Mouse (Mus musculus) C2C12 (cell line): ENCODE data around the gene Pdpn. TPM values are rescaled to one million over a fixed set of nuclear protein-coding genes. Genes with fewer than 3 reads are reported as not detected.

Experiments
- H3K27me3 ChIP-seq: one replicate; pipeline ENCODE4 v1.6.1; 2011; ENCODE audit not compliant: control insufficient read depth, insufficient read depth, insufficient read length
- H3K36me3 ChIP-seq: one replicate; pipeline ENCODE4 v1.6.1; 2011; ENCODE audit not compliant: control insufficient read depth, insufficient read depth
- H3K4me3 ChIP-seq: one replicate; pipeline ENCODE4 v1.5.1; 2011; ENCODE audit warnings: mild to moderate bottlenecking, control low read depth; ENCODE audit not compliant: poor library complexity, insufficient read depth, severe bottlenecking
- H3K79me2 ChIP-seq: one replicate; pipeline ENCODE4 v1.6.1; 2011; ENCODE audit not compliant: control insufficient read depth, insufficient read depth
- H3K79me3 ChIP-seq: one replicate; pipeline ENCODE4 v1.6.1; 2011; ENCODE audit warnings: low read depth, control low read depth
- H3ac ChIP-seq: one replicate; pipeline ENCODE3; 2011; ENCODE audit warnings: low read depth; ENCODE audit not compliant: control insufficient read depth, insufficient read length
- CEBPB ChIP-seq: IDR thresholded peaks from one replicate; pipeline ENCODE4 v1.6.1; 2011; ENCODE audit warnings: low read depth, mild to moderate bottlenecking, control low read depth, moderate library complexity
- CTCF ChIP-seq: IDR thresholded peaks from one replicate; pipeline ENCODE4 v1.5.1; 2011; ENCODE audit not compliant: control insufficient read depth, insufficient read depth, insufficient read length
- FOSL1 ChIP-seq: IDR thresholded peaks from one replicate; pipeline ENCODE4 v1.8.0; 2011; ENCODE audit warnings: mild to moderate bottlenecking, low read length; ENCODE audit not compliant: poor library complexity, insufficient read depth, severe bottlenecking
- MAX ChIP-seq: IDR thresholded peaks from one replicate; pipeline ENCODE4 v1.6.1; 2011; ENCODE audit warnings: mild to moderate bottlenecking, control low read depth
- MYOD1 ChIP-seq: IDR thresholded peaks from one replicate; pipeline ENCODE4 v1.6.1; 2011; ENCODE audit warnings: low read depth; ENCODE audit not compliant: control insufficient read depth, insufficient read length
- MYOG ChIP-seq: IDR thresholded peaks from one replicate; pipeline ENCODE4 v1.6.1; 2011; ENCODE audit not compliant: control insufficient read depth, insufficient read length; ENCODE audit errors: extremely low read depth
- USF1 ChIP-seq: IDR thresholded peaks from one replicate; pipeline ENCODE4 v1.6.1; 2011; ENCODE audit warnings: low read depth, mild to moderate bottlenecking, control low read depth, moderate library complexity
- polyA plus RNA-seq: library from polyadenylated mRNA; unstranded; fragments of >200 nt; fragmentation: generic; extraction: Trizol; gene quantifications from one replicate; pipeline ENCODE4 v1.2.1, GENCODE M21; 2012; ENCODE audit warnings: missing spikeins

Gene Pdpn
- polyA plus RNA-seq, 1 experiment = 133 TPM

GRCm38 (mm10) chr4:143259718-143260349 is 39.5 kb downstream of the Pdpn start:
- no peaks in the 10 kb centered on the region for H3K79me3 ChIP-seq
- no peaks in the 10 kb centered on the region for H3K36me3 ChIP-seq
- H3K4me3 ChIP-seq = no peak overlapping the region
- no peak for TF ChIP-seq MAX
- TF ChIP-seq USF1 = no peak
- TF ChIP-seq CEBPB = no peak
- no peak for TF ChIP-seq MYOG
- no peak for TF ChIP-seq CTCF
- no peak for TF ChIP-seq MYOD1
- no peak for TF ChIP-seq FOSL1
- H3K79me2 ChIP-seq = no peaks in the 10 kb centered on the region
- H3K27me3 ChIP-seq = no peaks in the 10 kb centered on the region
- no peak overlapping the region for H3ac ChIP-seq

GRCm38 (mm10) chr4:143258517-143258916 is 40.8 kb downstream of the Pdpn start:
- no peak for TF ChIP-seq MAX
- no peak for TF ChIP-seq MYOD1
- TF ChIP-seq USF1 = no peak
- TF ChIP-seq MYOG = no peak
- TF ChIP-seq CEBPB = no peak
- TF ChIP-seq FOSL1 = no peak
- TF ChIP-seq CTCF = peak; percentile 46
- Histone ChIP-seq H3K4me3 (no peak overlapping the region), H3K27me3 (no peaks in the 10 kb centered on the region), H3K79me2 (no peaks in the 10 kb centered on the region), H3K79me3 (no peaks in the 10 kb centered on the region), H3K36me3 (no peaks in the 10 kb centered on the region), H3ac (no peak overlapping the region)

DNA sequence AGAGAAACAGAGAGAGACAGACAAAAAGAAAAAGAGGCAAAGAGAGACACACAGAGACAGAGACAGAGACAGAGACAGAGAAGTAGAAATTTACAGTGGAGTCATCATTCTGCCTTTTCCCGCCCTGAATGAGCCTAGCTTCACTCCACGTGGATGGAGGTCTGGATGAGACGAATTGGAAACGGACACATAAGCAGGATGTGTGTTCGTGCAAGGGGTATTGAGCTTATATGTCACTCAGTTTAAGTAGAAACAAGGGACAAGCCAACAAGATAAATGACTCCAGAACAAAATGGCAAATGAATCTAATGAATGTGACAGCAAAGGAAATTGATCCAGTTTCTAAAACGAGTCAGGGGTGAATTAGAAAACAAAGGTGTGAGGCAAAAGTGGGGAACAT is 41.4 kb downstream of the Pdpn start:
- Histone ChIP-seq H3ac (no peak overlapping the region), H3K27me3 (no peaks in the 10 kb centered on the region), H3K79me3 (no peaks in the 10 kb centered on the region), H3K36me3 (no peaks in the 10 kb centered on the region), H3K4me3 (no peak overlapping the region), H3K79me2 (no peaks in the 10 kb centered on the region)
- TF ChIP-seq FOSL1 (no peak), CEBPB (no peak), MYOG (no peak), USF1 (no peak), MYOD1 (no peak), MAX (no peak), CTCF (no peak)

DNA sequence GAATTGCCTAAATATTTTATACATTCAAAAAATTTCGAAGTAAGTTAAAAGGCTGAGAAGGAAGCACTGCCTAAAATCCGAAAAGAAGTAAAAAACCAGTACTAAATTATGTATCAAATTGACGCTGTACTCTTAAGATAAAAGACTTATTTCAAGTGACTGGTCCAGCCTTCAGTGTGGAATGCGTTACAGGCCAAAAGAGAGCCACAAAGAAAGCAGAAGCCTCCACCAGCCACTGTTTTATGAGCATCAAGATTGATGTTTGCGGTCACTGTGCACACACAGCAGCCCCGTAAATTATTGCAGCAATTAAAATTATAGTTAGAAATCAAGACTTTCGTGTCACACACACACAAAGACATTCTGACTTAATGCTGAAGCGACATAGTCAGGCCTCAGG is 43.8 kb downstream of the Pdpn start:
- Histone ChIP-seq H3K36me3 (no peaks in the 10 kb centered on the region), H3K4me3 (no peak overlapping the region), H3ac (no peak overlapping the region), H3K79me2 (no peaks in the 10 kb centered on the region), H3K27me3 (no peaks in the 10 kb centered on the region), H3K79me3 (no peaks in the 10 kb centered on the region)
- TF ChIP-seq FOSL1 (no peak), MYOG (no peak), CEBPB (no peak)

GRCm38 (mm10) chr4:143253356-143253755 is 46.0 kb downstream of the Pdpn start:
- no peak overlapping the region for H3K4me3 ChIP-seq
- H3K79me2 ChIP-seq = no peaks in the 10 kb centered on the region
- no peaks in the 10 kb centered on the region for H3K79me3 ChIP-seq
- TF ChIP-seq FOSL1 (no peak), MYOD1 (no peak), MAX (no peak), MYOG (no peak), USF1 (no peak)
- H3ac ChIP-seq = no peak overlapping the region
- H3K36me3 ChIP-seq = no peaks in the 10 kb centered on the region
- H3K27me3 ChIP-seq = no peaks in the 10 kb centered on the region

GRCm38 (mm10) chr4:143248050-143248449 is 51.3 kb downstream of the Pdpn start:
- Histone ChIP-seq H3K4me3 (no peak overlapping the region), H3K27me3 (no peaks in the 10 kb centered on the region), H3ac (no peak overlapping the region), H3K36me3 (no peaks in the 10 kb centered on the region), H3K79me3 (no peaks in the 10 kb centered on the region), H3K79me2 (no peaks in the 10 kb centered on the region)
- TF ChIP-seq CEBPB = no peak
- no peak for TF ChIP-seq FOSL1
- no peak for TF ChIP-seq MAX
- TF ChIP-seq MYOD1 = no peak
- TF ChIP-seq USF1 = no peak
- no peak for TF ChIP-seq MYOG
- TF ChIP-seq CTCF = no peak
